Mouse (Mus musculus): ENCODE results near the gene Agap1. TPM values are rescaled to one million over a fixed set of nuclear protein-coding genes. Genes with fewer than 3 reads are reported as not detected.

Gene Agap1
- polyA plus RNA-seq, 1 experiment from 2014 or later, result 7.7 TPM

DNA sequence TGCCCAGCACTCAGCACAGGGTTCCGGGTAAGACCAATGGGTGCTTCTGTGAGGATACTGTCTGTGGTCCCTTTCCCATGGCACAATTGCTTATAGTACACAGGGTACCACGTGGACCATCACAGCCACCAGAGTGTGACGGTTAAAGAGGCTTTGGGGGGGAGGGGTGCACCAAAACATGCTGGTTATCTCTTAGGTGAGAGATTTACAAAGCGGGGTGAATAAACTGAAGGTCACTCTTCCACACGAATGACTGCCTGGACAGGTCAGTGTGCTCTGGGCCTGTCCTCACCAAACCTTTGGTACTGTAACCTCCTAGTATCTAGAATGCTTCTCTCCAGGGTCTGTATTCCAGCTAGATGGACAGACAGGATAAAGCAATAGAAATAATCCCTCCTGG is 441.2 kb downstream of the Agap1 start:
- Histone ChIP-seq H3K4me1 (ENCODE audit: insufficient read depth, low read length) (no peaks in the 10 kb centered on the region), H3K4me2 (replicated peaks; ENCODE audit: low read depth, low read length) (no peak overlapping the region), H3K36me3 (ENCODE audit: insufficient read depth, low read length) (no peaks in the 10 kb centered on the region), H3K27me3 (ENCODE audit: insufficient read depth, low read length) (no peaks in the 10 kb centered on the region), H3K27ac (ENCODE audit: low read length) (no peak overlapping the region), H3K9ac (replicated peaks; ENCODE audit: low read length) (no peak overlapping the region), H3K4me3 (ENCODE audit: low read length) (no peak overlapping the region), H3K9me3 (ENCODE audit: low read length) (no peaks in the 10 kb centered on the region)
- no peak for ATAC-seq (ENCODE audit: low FRiP score, low TSS enrichment)
- WGBS, result 68% methylated on average over 5 of the region's 5 CpGs

DNA sequence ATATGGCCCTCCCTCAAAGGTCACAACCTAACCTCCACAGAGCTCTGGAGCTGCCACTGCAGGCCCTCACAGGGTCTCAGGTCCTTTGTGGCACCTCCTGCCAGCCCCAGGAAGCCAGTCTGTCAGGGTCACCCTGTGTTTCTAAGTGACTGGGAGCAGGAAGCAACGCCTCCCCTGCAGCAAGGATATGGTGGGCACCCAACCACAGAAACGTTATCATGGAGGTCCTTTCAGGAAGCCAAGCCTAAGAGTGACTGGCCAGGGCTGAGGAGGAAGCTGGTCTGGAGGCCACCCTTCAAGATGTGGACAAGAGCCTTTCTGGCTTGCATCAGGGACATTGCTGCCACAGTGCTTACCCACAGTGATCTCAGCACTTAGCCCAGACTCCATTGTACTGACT is 444.4 kb downstream of the Agap1 start:
- WGBS, result 58% methylated on average over 2 of the region's 2 CpGs
- Histone ChIP-seq H3K9ac (replicated peaks; ENCODE audit: low read length) (no peak overlapping the region), H3K4me1 (ENCODE audit: insufficient read depth, low read length) (no peaks in the 10 kb centered on the region), H3K36me3 (ENCODE audit: insufficient read depth, low read length) (no peaks in the 10 kb centered on the region), H3K4me2 (replicated peaks; ENCODE audit: low read depth, low read length) (no peak overlapping the region), H3K9me3 (ENCODE audit: low read length) (no peaks in the 10 kb centered on the region), H3K27ac (ENCODE audit: low read length) (no peak overlapping the region), H3K27me3 (ENCODE audit: insufficient read depth, low read length) (no peaks in the 10 kb centered on the region), H3K4me3 (ENCODE audit: low read length) (no peak overlapping the region)
- no peak for ATAC-seq (ENCODE audit: low FRiP score, low TSS enrichment)

DNA sequence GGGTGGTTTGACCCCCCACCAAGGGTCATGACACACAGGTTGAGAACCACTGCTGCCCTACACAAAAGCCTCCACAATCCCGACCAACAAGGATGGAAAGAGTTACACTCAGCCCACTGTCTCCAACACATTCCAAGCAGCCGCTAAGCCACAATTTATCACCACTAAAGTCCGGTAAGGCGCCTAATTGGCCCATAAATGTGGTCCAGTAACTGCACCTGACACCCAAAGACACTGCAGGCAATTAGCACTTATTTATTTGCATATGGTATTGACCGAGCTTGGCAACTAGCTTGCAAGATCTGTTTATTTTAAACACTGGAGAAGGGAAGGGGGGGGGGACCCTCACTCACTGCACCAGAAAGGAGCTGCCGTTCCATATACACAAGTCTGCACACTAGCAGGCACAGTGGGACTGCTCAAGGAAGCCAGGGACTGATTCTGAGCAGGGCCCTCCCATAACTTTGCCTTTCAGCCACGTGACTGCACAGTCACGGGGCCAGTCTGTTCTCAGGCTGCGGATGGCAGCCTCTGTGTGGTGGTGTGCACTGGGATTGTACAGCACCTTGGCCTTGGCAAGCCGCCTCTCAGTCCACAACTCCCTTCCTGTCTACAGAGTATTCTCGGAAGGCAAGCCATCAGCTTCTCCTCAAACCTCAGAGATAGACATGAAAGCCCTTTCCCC is 445.3 kb downstream of the Agap1 start:
- Histone ChIP-seq H3K9me3 (ENCODE audit: low read length) (no peaks in the 10 kb centered on the region), H3K9ac (replicated peaks; ENCODE audit: low read length) (no peak overlapping the region)
- WGBS, result 37% methylated on average over 11 of the region's 11 CpGs

DNA sequence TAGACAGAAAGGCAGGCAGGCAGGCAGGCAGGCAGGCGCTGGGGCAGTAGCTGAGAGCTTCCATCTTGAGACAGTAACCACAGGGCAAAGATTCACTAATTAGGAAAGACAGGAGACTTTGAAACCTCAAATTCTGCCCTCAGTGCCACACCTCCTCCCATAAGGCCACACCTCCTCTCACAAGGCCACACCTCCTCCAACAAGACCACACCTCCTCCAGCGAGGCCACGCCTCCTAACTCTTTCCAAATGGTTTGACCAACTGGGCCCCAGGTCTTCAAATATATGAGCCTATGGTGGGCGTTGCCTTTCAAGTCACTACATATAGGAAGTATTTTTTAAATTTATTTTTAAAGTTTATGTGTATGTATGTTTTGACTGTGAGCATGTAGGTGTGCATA is 446.8 kb downstream of the Agap1 start:
- Histone ChIP-seq H3K27me3 (ENCODE audit: insufficient read depth, low read length) (no peaks in the 10 kb centered on the region), H3K9ac (replicated peaks; ENCODE audit: low read length) (no peak overlapping the region), H3K9me3 (ENCODE audit: low read length) (peaks cover 5% of the 10 kb centered on the region; the same call in 1 of the 2 replicates), H3K4me2 (replicated peaks; ENCODE audit: low read depth, low read length) (no peak overlapping the region), H3K4me3 (ENCODE audit: low read length) (no peak overlapping the region), H3K27ac (ENCODE audit: low read length) (no peak overlapping the region), H3K4me1 (ENCODE audit: insufficient read depth, low read length) (no peaks in the 10 kb centered on the region), H3K36me3 (ENCODE audit: insufficient read depth, low read length) (no peaks in the 10 kb centered on the region)
- ATAC-seq (ENCODE audit: low FRiP score, low TSS enrichment), result no peak
- WGBS, result 83% methylated on average over 4 of the region's 4 CpGs

More for the DNA sequence above, 445.3 kb downstream of the Agap1 start:
- H3K4me3 ChIP-seq (ENCODE audit: low read length), result no peak overlapping the region
- H3K27me3 ChIP-seq (ENCODE audit: insufficient read depth, low read length), result no peaks in the 10 kb centered on the region
- H3K36me3 ChIP-seq (ENCODE audit: insufficient read depth, low read length), result no peaks in the 10 kb centered on the region
- H3K27ac ChIP-seq (ENCODE audit: low read length), result no peak overlapping the region
- no peak for ATAC-seq (ENCODE audit: low FRiP score, low TSS enrichment)
- no peaks in the 10 kb centered on the region for H3K4me1 ChIP-seq (ENCODE audit: insufficient read depth, low read length)
- no peak overlapping the region for H3K4me2 ChIP-seq (replicated peaks; ENCODE audit: low read depth, low read length)

DNA sequence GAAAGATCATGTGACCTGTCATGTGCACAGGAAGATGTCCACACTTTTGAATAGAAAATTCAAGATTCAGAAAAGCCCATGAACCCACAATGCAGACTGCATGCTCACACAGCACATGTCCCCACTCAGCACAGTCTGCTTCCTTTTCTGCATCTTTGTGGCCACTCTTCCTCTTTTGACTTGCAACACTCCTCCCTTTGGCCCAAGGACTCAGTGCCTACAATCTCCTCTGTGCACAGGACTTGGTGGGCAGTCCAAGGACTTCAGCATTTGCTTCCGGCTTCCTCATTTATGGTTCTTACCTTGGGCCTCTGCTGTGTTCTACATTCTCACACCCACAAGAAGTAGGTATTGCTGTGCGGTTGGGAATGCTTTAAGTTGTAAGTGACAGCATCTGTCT is 447.6 kb downstream of the Agap1 start:
- Histone ChIP-seq H3K27ac (ENCODE audit: low read length) (no peak overlapping the region), H3K4me1 (ENCODE audit: insufficient read depth, low read length) (no peaks in the 10 kb centered on the region), H3K9me3 (ENCODE audit: low read length) (peaks cover 7% of the 10 kb centered on the region; the same call in 1 of the 2 replicates), H3K27me3 (ENCODE audit: insufficient read depth, low read length) (no peaks in the 10 kb centered on the region), H3K4me3 (ENCODE audit: low read length) (no peak overlapping the region), H3K9ac (replicated peaks; ENCODE audit: low read length) (no peak overlapping the region), H3K4me2 (replicated peaks; ENCODE audit: low read depth, low read length) (no peak overlapping the region), H3K36me3 (ENCODE audit: insufficient read depth, low read length) (no peaks in the 10 kb centered on the region)
- WGBS, result 82% methylated on average over 2 of the region's 2 CpGs
- ATAC-seq (ENCODE audit: low FRiP score, low TSS enrichment), result no peak

DNA sequence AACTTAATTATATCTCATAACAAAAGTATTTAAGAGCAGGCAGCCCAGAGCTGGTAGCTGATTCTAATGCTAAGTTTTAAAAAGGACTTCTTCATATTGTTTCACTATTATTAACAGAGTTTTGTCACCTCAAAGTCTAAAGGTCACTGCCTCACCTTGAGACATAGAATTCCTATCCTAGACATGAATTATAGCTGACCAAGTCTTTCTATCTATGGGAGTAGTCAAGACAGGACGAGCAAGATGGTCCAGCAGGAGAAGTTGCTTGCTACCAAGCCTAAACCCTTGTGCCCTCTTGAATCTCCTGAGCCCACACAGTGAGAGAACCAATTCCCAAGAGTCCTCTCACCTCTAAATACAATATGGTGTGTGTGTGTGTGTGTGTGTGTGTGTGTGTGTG is 448.0 kb downstream of the Agap1 start:
- Histone ChIP-seq H3K36me3 (ENCODE audit: insufficient read depth, low read length) (no peaks in the 10 kb centered on the region), H3K9ac (replicated peaks; ENCODE audit: low read length) (no peak overlapping the region), H3K27ac (ENCODE audit: low read length) (no peak overlapping the region), H3K4me3 (ENCODE audit: low read length) (no peak overlapping the region), H3K27me3 (ENCODE audit: insufficient read depth, low read length) (no peaks in the 10 kb centered on the region), H3K9me3 (ENCODE audit: low read length) (peaks cover 7% of the 10 kb centered on the region; the same call in 1 of the 2 replicates), H3K4me2 (replicated peaks; ENCODE audit: low read depth, low read length) (no peak overlapping the region), H3K4me1 (ENCODE audit: insufficient read depth, low read length) (no peaks in the 10 kb centered on the region)
- WGBS, result 62% methylated on average over 1 of the region's 1 CpGs
- ATAC-seq (ENCODE audit: low FRiP score, low TSS enrichment), result no peak

DNA sequence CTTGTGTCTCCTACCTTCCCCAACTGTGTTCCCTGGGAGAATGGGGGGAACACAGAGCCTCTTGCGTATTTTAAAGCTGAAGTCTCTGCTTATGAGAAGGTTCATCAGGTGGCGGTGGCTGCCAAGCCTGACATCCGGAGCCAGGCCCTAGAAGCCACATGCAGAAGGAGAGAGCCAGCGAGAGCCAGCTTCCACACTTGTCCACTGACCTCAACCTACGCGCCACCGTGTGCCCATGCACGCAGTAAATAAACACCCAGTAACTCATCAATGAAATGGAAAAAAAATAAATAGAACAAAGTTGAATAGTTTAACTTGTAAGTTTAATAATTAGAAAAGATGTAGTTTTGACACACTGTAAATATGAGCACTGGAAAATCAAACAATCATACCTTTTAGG is 455.2 kb downstream of the Agap1 start:
- H3K27ac ChIP-seq (ENCODE audit: low read length), result no peak overlapping the region
- peaks cover 7% of the 10 kb centered on the region; the same call in 1 of the 2 replicates for H3K9me3 ChIP-seq (ENCODE audit: low read length)
- H3K4me1 ChIP-seq (ENCODE audit: insufficient read depth, low read length), result no peaks in the 10 kb centered on the region
- no peak overlapping the region for H3K4me2 ChIP-seq (replicated peaks; ENCODE audit: low read depth, low read length)
- no peaks in the 10 kb centered on the region for H3K27me3 ChIP-seq (ENCODE audit: insufficient read depth, low read length)
- H3K4me3 ChIP-seq (ENCODE audit: low read length), result no peak overlapping the region
- H3K9ac ChIP-seq (replicated peaks; ENCODE audit: low read length), result no peak overlapping the region
- no peaks in the 10 kb centered on the region for H3K36me3 ChIP-seq (ENCODE audit: insufficient read depth, low read length)
- WGBS, result 87% methylated on average over 8 of the region's 8 CpGs
- no peak for ATAC-seq (ENCODE audit: low FRiP score, low TSS enrichment)

DNA sequence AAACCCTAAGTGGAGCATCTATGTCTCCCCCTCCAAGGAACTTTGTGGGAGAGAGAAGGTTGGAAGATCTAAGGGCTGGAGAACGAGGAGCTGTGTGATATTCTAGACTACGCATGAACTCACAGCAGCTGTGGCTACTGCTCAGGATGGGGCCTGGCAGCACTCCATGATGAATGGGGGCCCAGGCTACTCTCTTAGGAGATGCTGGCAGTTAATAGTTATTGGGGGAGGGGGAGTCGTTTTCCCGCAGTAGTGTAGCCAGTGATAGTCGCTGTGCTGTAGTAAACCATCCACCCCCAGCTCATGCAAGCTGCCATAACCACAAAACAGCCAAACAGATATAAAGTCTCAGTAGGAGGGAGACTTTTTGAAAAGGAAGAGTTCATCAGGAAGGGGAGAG is 457.8 kb downstream of the Agap1 start:
- peaks cover 3% of the 10 kb centered on the region for H3K27me3 ChIP-seq (ENCODE audit: insufficient read depth, low read length)
- H3K9me3 ChIP-seq (ENCODE audit: low read length), result no peaks in the 10 kb centered on the region
- 23% methylated on average over 5 of the region's 5 CpGs for WGBS
- ATAC-seq (ENCODE audit: low FRiP score, low TSS enrichment), result no peak
- no peak overlapping the region for H3K27ac ChIP-seq (ENCODE audit: low read length)
- H3K9ac ChIP-seq (replicated peaks; ENCODE audit: low read length), result no peak overlapping the region
- no peaks in the 10 kb centered on the region for H3K36me3 ChIP-seq (ENCODE audit: insufficient read depth, low read length)
- no peak overlapping the region for H3K4me2 ChIP-seq (replicated peaks; ENCODE audit: low read depth, low read length)
- H3K4me3 ChIP-seq (ENCODE audit: low read length), result no peak overlapping the region
- no peaks in the 10 kb centered on the region for H3K4me1 ChIP-seq (ENCODE audit: insufficient read depth, low read length)

DNA sequence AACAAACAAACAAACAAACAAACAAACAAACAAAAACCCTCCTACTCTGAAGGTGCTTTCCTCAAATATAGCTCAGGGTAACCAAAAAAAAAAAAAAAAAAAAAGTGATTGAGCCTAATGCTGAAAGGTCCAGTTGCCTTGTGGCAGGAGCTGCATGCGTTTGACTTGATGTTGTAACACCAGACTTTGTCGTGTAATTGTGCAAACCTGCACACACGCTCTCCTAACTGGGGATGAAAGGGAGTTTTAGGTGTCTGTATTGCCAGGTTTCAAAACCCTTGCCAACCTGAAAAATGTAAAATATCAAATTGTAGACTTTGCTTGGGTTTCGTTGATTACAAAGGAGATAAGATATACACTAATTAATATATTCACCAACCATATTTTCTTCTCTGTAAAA is 459.0 kb downstream of the Agap1 start:
- H3K36me3 ChIP-seq (ENCODE audit: insufficient read depth, low read length), result no peaks in the 10 kb centered on the region
- H3K4me1 ChIP-seq (ENCODE audit: insufficient read depth, low read length), result no peaks in the 10 kb centered on the region
- no peaks in the 10 kb centered on the region for H3K9me3 ChIP-seq (ENCODE audit: low read length)
- no peak for ATAC-seq (ENCODE audit: low FRiP score, low TSS enrichment)
- H3K4me2 ChIP-seq (replicated peaks; ENCODE audit: low read depth, low read length), result no peak overlapping the region
- 77% methylated on average over 4 of the region's 4 CpGs for WGBS
- no peak overlapping the region for H3K9ac ChIP-seq (replicated peaks; ENCODE audit: low read length)
- peaks cover 15% of the 10 kb centered on the region for H3K27me3 ChIP-seq (ENCODE audit: insufficient read depth, low read length)
- H3K27ac ChIP-seq (ENCODE audit: low read length), result no peak overlapping the region
- no peak overlapping the region for H3K4me3 ChIP-seq (ENCODE audit: low read length)

DNA sequence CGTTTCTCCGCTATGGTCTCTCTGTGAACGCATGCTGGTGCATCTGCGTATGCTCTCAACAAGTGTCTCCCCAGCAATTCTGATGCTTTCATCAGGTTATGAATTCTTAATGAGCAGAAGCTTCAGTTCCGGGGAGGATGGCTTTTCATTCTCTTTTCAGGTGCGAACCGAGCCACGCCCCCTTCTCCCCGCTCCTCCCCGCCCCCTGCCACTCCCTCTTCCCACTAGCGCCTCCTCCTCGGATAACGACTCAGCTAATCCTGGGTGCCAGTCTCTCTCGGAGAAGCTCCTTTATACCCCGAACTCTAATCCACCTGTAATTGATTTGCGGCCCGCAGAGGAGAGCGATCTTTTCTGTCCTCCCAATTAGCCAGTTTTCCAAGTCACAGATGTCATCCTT is 463.5 kb downstream of the Agap1 start:
- no peaks in the 10 kb centered on the region for H3K36me3 ChIP-seq (ENCODE audit: insufficient read depth, low read length)
- ATAC-seq (ENCODE audit: low FRiP score, low TSS enrichment), result no peak
- H3K27me3 ChIP-seq (ENCODE audit: insufficient read depth, low read length), result peaks cover 60% of the 10 kb centered on the region
- H3K4me2 ChIP-seq (replicated peaks; ENCODE audit: low read depth, low read length), result no peak overlapping the region
- peaks cover 5% of the 10 kb centered on the region; the same call in 1 of the 2 replicates for H3K4me1 ChIP-seq (ENCODE audit: insufficient read depth, low read length)
- H3K9ac ChIP-seq (replicated peaks; ENCODE audit: low read length), result no peak overlapping the region
- H3K27ac ChIP-seq (ENCODE audit: low read length), result no peak overlapping the region
- H3K9me3 ChIP-seq (ENCODE audit: low read length), result no peaks in the 10 kb centered on the region
- 31% methylated on average over 18 of the region's 18 CpGs for WGBS
- no peak overlapping the region for H3K4me3 ChIP-seq (ENCODE audit: low read length)
